Mouse (Mus musculus) olfactory bulb, adult 2 months (tissue): ENCODE measurements around the gene Mpc2.

Source experiments
- CTCF ChIP-seq: fragments of 200-500 bp; IDR thresholded peaks from 2 replicates; pipeline ENCODE4 v1.5.1; 2012; ENCODE audit warnings: low read depth, mild to moderate bottlenecking, low read length, moderate library complexity; ENCODE audit not compliant: insufficient read depth
- POLR2A ChIP-seq: fragments of 200-500 bp; IDR thresholded peaks from 2 replicates; pipeline ENCODE4 v1.6.1; 2012; ENCODE audit warnings: mild to moderate bottlenecking, low read depth, low read length, moderate library complexity; ENCODE audit not compliant: insufficient read depth

DNA sequence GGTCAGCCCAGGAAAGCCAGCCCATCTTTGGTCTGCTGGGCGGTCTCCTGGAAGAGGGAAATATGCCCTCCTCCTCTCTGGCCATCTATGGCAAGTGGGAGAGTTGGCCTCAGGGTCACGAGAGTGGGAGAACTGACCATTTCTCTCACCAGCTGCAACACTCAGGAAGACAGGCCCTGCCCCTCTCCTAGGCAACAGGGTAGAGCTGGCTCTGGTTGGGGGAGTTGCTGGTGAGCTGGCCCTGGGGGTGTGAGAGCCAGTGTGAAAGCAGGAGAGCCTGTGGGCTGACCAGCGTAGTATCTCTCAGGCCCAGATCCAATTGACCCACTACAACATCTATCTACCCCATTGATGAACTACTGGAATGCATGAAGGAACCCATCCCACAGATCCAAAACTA, 18.7 kb upstream of the Mpc2 start:
- TF ChIP-seq CTCF (no peak), POLR2A (no peak)
